Mouse (Mus musculus) erythroblast, adult 5-6 weeks (primary cell): ENCODE results near the gene Nub1. TPM values are rescaled to one million over a fixed set of nuclear protein-coding genes. Genes with fewer than 3 reads are reported as not detected.

Experiments used
- ATAC-seq: replicated peaks from 2 replicates; pipeline ENCODE4 v1.8.0; 2016; ENCODE audit warnings: moderate number of reproducible peaks, mild to moderate bottlenecking, moderate TSS enrichment, inconsistent platforms; ENCODE audit not compliant: poor library complexity, low FRiP score, severe bottlenecking
- total RNA-seq, 2 experiments: library from RNA; stranded (forward) in 1 of 2; stranded (reverse) in 1 of 2; fragments of 150-400 nt in 1 of 2; fragments of 200-764, 138-1000 nt in 1 of 2; gene quantifications; 2 replicates each; pipeline versions ENCODE4 v1.2.3 to v1.2.4; 2015 to 2017; ENCODE audit warnings: low replicate concordance in 2 of 2

The Nub1 gene
- total RNA-seq, 2 experiments from 2014 or later: 17.7 to 41.7 TPM

- no peak for ATAC-seq
Measured at GRCm38 (mm10) chr5:24687696-24688095, 2.4 kb downstream of the Nub1 start.

- ATAC-seq: no peak
Measured at GRCm38 (mm10) chr5:24696704-24697103, 11.4 kb downstream of the Nub1 start.

GRCm38 (mm10) chr5:24701271-24701670 lies 15.9 kb downstream of the Nub1 start:
- ATAC-seq: no peak

GRCm38 (mm10) chr5:24704615-24705014 lies 19.3 kb downstream of the Nub1 start:
- no peak for ATAC-seq

GRCm38 (mm10) chr5:24709962-24710361 lies 24.6 kb downstream of the Nub1 start:
- no peak for ATAC-seq

GRCm38 (mm10) chr5:24711615-24712014 lies 26.3 kb downstream of the Nub1 start:
- no peak for ATAC-seq

- no peak for ATAC-seq
Measured at GRCm38 (mm10) chr5:24713199-24713598, 27.9 kb downstream of the Nub1 start.

- no peak for ATAC-seq
Measured at GRCm38 (mm10) chr5:24713987-24714386, 28.7 kb downstream of the Nub1 start.

GRCm38 (mm10) chr5:24718076-24718475 lies 32.7 kb downstream of the Nub1 start:
- no peak for ATAC-seq

GRCm38 (mm10) chr5:24719852-24720251 lies 34.5 kb downstream of the Nub1 start:
- ATAC-seq: no peak

GRCm38 (mm10) chr5:24723527-24724269 lies 38.4 kb downstream of the Nub1 start:
- no peak for ATAC-seq

- no peak for ATAC-seq
Measured at GRCm38 (mm10) chr5:24724270-24724634, 38.9 kb downstream of the Nub1 start.

- no peak for ATAC-seq
Measured at GRCm38 (mm10) chr5:24724805-24725204, 39.5 kb downstream of the Nub1 start.

GRCm38 (mm10) chr5:24725897-24726296 lies 40.6 kb downstream of the Nub1 start:
- no peak for ATAC-seq

- ATAC-seq: no peak
Measured at GRCm38 (mm10) chr5:24726901-24727836, 41.8 kb downstream of the Nub1 start.

GRCm38 (mm10) chr5:24729797-24730487 lies 44.6 kb downstream of the Nub1 start:
- no peak for ATAC-seq

- ATAC-seq: no peak
Measured at GRCm38 (mm10) chr5:24730488-24730871, 45.1 kb downstream of the Nub1 start, which contains the start of gene Wdr86. Gene Wdr86 (minus strand): TSS chr5:24730727.

- ATAC-seq: no peak
Measured at GRCm38 (mm10) chr5:24730986-24731385, 45.7 kb downstream of the Nub1 start.

- no peak for ATAC-seq
Measured at GRCm38 (mm10) chr5:24733134-24733533, 47.8 kb downstream of the Nub1 start.

GRCm38 (mm10) chr5:24733771-24734426 lies 48.6 kb downstream of the Nub1 start:
- ATAC-seq: no peak
